Mouse (Mus musculus) G1E-ER4 (cell line): Measurements from ENCODE around the gene Esyt2. TPM values are rescaled to one million over a fixed set of nuclear protein-coding genes. Genes with fewer than 3 reads are reported as not detected.
"Not testable (repeated sequence)": the region's sequence is repeated elsewhere in the genome, so short reads cannot be mapped to it uniquely, and the experiment has no call there.

Source experiments
- GATA1 ChIP-seq: IDR thresholded peaks from one replicate; pipeline ENCODE4 v1.8.0; 2012; ENCODE audit warnings: low read length, inconsistent platforms
- polyA plus RNA-seq: library from polyadenylated mRNA; stranded (reverse); fragments of >175 nt; gene quantifications from 2 replicates; pipeline ENCODE4 v1.2.3, GENCODE M21; 2012

Esyt2 gene
- polyA plus RNA-seq, 1 experiment, result 25.4 TPM

- TF ChIP-seq GATA1, result no peak
Observed at GRCm38 (mm10) chr12:116273733-116274132, 7.3 kb upstream of the Esyt2 start.

GRCm38 (mm10) chr12:116275086-116275485 is 5.9 kb upstream of the Esyt2 start, which contains the start of gene Gm11027:
Gene Gm11027 (plus strand): TSS chr12:116275386.
- not testable (repeated sequence) for TF ChIP-seq GATA1

DNA sequence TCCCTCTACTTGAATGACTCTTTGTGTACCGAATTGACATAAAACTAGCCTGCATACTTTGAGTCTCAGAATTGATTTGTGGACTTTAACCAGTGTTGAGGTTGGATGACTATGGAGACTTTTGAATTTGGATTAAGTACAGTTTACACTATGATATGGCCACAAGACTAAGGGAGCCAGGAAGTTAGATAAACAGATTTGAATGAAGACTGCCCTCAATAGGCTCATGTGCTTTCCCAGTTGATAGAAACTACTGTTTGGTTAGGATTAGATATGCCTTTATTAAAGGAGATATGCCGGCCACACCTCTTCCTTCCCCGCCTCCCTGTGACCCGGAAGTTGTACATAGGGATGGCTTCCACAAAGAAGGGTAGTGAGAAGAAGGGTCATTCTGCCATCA is 5.4 kb upstream of the Esyt2 start:
- TF ChIP-seq GATA1, result no peak

- peak; percentile 55 for TF ChIP-seq GATA1
Observed at GRCm38 (mm10) chr12:116276961-116277360, 4.0 kb upstream of the Esyt2 start.

- no peak for TF ChIP-seq GATA1
Observed at GRCm38 (mm10) chr12:116278541-116278940, 2.5 kb upstream of the Esyt2 start.

DNA sequence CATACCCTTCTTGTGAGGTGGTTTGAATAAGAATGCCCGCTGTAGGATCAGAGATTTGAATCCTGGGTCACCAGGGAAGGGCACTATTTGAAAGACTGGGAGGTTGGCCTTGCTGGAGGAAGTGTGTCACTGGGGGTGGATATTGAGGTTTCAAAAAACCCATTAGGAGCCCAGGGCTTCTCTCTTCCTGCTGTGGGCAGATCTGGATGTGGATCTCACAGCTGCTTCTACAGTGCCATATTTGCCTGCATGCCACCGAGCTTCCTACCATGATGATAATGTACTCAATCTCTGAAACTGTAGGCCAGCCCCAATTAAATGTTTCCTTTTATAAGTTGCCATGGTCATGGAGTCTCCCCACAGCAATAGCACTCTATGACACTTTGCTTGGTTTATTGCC is 1.8 kb upstream of the Esyt2 start:
- no peak for TF ChIP-seq GATA1

DNA sequence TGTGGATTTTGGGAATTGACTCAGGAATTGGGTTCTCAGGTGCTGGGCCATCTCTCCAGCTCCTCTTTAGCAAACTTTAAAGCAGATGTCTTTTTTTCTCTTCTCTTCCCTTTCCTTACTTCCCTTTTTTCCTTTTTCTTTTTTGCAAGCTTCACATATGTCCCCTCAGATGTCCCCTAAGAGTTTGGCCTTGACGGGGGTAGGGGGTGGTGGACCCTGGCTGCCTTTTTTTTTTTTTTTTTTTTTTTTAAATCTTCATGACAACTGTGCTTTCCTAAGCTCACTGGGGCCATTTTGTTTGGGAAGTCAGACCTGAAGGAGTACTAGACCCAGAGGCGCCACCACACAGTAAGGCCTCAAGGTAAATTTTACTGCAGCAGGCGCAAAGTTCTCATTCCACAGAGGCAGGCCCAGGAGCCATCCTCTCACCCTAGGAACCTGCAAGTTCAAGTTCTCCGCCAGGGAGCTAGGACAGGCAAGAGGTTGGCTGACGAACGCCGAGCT is 795 bp upstream of the Esyt2 start:
- no peak for TF ChIP-seq GATA1

DNA sequence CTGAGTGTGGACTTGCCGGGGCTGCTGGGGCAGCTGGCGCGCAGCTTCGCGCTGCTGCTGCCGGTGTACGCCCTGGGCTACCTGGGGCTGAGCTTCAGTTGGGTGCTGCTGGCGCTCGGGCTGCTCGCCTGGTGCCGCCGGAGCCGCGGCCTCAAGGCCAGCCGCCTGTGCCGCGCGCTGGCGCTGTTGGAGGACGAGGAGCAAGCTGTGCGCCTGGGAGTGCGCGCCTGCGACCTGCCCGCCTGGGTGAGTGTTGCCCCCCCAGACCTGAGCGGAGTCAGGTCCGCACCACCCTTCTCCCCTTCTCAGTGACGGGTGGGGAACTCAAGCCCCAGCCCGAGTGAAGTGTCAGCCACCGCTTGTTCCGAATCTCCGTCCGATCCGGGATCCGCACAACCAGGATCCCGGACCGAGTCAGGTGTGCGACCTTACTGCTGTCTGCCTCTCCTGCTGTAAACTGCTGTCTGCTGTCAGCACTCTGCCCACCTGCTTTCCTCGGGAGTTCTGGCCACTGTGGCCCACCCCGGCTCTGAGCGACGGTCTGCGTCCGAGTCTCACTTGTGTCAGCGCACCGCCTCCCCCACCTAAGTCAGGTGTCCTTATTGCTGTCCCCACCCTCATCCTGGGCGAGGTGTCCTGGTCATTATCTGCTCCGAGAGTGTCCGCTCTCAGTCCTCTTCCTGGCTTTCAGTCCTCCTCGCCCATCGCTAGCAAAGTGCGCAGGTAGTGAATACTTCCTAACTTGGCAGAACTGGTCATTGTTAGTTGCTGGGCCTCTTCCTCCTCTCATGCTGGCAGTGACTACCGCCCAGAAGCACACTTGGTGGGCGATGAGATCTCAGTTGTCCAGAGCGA is 658 bp downstream of the Esyt2 start:
- TF ChIP-seq GATA1, result no peak

GRCm38 (mm10) chr12:116282856-116283255 is 1.9 kb downstream of the Esyt2 start:
- no peak for TF ChIP-seq GATA1

GRCm38 (mm10) chr12:116283511-116283910 is 2.5 kb downstream of the Esyt2 start:
- TF ChIP-seq GATA1, result no peak

- TF ChIP-seq GATA1, result no peak
Observed at GRCm38 (mm10) chr12:116293185-116293584, 12.2 kb downstream of the Esyt2 start.

DNA sequence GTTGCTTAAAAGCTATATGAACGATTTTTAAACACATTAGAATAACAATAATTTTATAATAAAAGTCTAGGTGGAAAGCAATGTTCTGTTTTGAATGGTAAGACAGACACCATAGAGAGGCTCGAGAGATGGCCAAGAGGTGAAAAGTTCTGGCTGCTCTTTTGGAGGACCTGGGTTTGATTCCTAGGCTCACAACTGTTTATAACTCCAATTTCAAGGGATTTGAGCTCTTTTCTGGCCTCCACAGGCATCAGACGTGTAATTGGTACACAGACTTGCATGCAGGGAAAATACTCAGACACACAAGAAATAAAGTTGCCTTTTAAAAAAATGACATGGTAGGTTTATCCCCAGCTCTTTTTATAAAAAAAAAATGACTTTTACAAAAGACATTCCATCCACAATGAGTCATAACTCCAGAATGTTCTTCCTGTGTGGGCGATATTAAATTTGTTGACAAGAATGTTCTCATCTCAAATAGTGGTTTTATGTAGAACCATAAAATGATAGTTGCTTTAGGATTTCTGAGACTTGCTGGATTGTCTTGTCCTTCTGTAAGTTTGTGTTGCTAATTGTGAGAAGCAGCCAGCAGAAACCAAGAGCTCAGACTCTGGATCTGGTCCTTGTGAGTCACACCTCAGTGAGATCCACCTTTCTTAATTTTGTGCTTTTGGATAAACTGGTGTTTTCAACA is 12.8 kb downstream of the Esyt2 start:
- TF ChIP-seq GATA1, result no peak

DNA sequence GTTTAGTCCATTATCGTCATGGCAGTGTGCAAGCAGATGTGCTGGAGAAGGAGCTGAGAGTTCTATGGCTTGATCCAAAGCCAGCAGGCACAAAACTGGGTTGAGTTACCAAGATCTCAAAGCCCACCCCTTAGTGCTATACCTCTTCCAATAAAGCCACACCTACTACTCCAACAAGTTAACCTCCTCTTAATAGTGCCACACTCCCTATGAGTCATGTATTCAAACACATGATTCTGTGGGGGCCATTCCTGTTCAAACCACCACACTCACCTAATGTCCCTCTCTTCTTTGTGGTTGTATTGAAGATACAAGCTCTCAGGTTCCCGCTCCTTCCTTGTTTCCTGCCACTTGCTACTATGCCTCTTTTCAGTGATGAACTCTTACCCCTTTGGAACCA is 18.9 kb downstream of the Esyt2 start:
- TF ChIP-seq GATA1, result no peak

DNA sequence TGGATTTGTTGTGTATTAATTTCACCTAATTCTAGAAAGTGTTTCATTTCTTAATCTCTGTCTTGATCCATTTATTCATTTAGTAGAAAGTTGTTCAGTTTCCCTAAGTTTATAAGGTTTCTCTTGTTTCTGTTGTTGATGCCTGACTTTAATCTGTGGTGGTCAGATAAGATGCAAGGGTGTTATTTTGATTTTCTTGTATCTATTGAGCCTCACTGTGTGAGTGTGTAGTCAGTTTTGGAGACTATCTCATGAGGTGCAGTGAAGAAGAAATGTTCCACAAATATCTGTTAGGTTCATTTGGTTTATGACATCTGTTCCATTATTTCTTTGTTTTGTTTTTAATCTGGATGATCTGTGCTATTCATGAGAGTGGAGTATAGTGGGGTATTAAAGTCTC is 21.2 kb downstream of the Esyt2 start:
- TF ChIP-seq GATA1, result no peak

- TF ChIP-seq GATA1, result no peak
Observed at GRCm38 (mm10) chr12:116306042-116306441, 25.0 kb downstream of the Esyt2 start.

GRCm38 (mm10) chr12:116307870-116308269 is 26.9 kb downstream of the Esyt2 start:
- TF ChIP-seq GATA1, result no peak
